Mouse (Mus musculus): Measurements from ENCODE around the gene Trpm7. TPM values are rescaled to one million over a fixed set of nuclear protein-coding genes. Genes with fewer than 3 reads are reported as not detected.

The Trpm7 gene
- 193 TPM for polyA plus RNA-seq (2014; fragmentation: Illumina TruSeq; extraction: RNeasy Lipid Tissue Mini Kit (QIAGEN cat#74804))

GRCm38 (mm10) chr2:126875871-126876796, at the start of gene Trpm7:
Gene Trpm7, minus strand, starts transcription at chr2:126876230.

GRCm38 (mm10) chr2:126783370-126783769, 92.7 kb downstream of the Trpm7 start, which contains the start of gene Usp50:
Gene Usp50, minus strand, starts transcription at chr2:126783470.

Other genes starting within 250 kb of the Trpm7 start
- 46.8 TPM for gene Gabpb1, start 199.9 kb downstream of the Trpm7 start, polyA plus RNA-seq (2014; fragmentation: Illumina TruSeq; extraction: RNeasy Lipid Tissue Mini Kit (QIAGEN cat#74804))
- 119 TPM for gene Usp8, start 168.9 kb downstream of the Trpm7 start, polyA plus RNA-seq (2014; fragmentation: Illumina TruSeq; extraction: RNeasy Lipid Tissue Mini Kit (QIAGEN cat#74804))
- 1.2 TPM for gene Usp50, start 92.8 kb downstream of the Trpm7 start, polyA plus RNA-seq (2014; fragmentation: Illumina TruSeq; extraction: RNeasy Lipid Tissue Mini Kit (QIAGEN cat#74804))
- 169 TPM for gene Sppl2a, start 57.0 kb upstream of the Trpm7 start, polyA plus RNA-seq (2014; fragmentation: Illumina TruSeq; extraction: RNeasy Lipid Tissue Mini Kit (QIAGEN cat#74804))
- gene Ap4e1, start 132.5 kb upstream of the Trpm7 start, polyA plus RNA-seq (2014; fragmentation: Illumina TruSeq; extraction: RNeasy Lipid Tissue Mini Kit (QIAGEN cat#74804)), result 31.5 TPM
- 19.2 TPM for gene Blvra, start 194.4 kb upstream of the Trpm7 start, polyA plus RNA-seq (2014; fragmentation: Illumina TruSeq; extraction: RNeasy Lipid Tissue Mini Kit (QIAGEN cat#74804))